ENCODE assay signal across 16 mouse cellular contexts in genomic region chr5:28784339-28784966, GRCm38 (mm10).
"Had no signal": no experiment of that assay in that cellular context is flagged by ENCODE, and none has a peak within 500 bp of the region (broad histone marks: within the 10 kb centered on the region; RNA-seq: fewer than 3 reads in every experiment).

No protein-coding gene starts in this region.

- H3K9ac ChIP-seq: liver, embryonic 13.5 days; midbrain, embryonic 12.5 days had no signal

- H3K4me1 ChIP-seq: liver, embryonic 13.5 days had no signal

- H3K4me3 ChIP-seq: layer of hippocampus, adult 2 months; liver, embryonic 13.5 days; midbrain, embryonic 12.5 days had no signal

- H3K9me3 ChIP-seq: liver, embryonic 13.5 days; midbrain, embryonic 12.5 days had no signal

- H3K27me3 ChIP-seq: liver, embryonic 13.5 days; midbrain, embryonic 12.5 days had no signal

- H3K27ac ChIP-seq: kidney, postnatal 0 days; layer of hippocampus, adult 2 months; liver, embryonic 13.5 days; macrophage; midbrain, embryonic 12.5 days had no signal

- H3K4me2 ChIP-seq: liver, embryonic 13.5 days; midbrain, embryonic 12.5 days had no signal

- H3K36me3 ChIP-seq: liver, embryonic 13.5 days; midbrain, embryonic 12.5 days had no signal

- ATAC-seq: intestine, postnatal 0 days; midbrain, embryonic 16.5 days had no signal

- DNase-seq: kidney, adult 2 months; kidney, postnatal 25 days; layer of hippocampus, adult 9-11 months; liver, embryonic 13.5 days; lung, adult 2 months; lung, postnatal 14 days; right cerebral cortex, adult 18-20 months; right cerebral cortex, postnatal 25 days; thymus, adult 18-20 months; thymus, postnatal 36 days had no signal
